Mouse (Mus musculus) urinary bladder, postnatal 4 days (tissue): ENCODE results near the gene 4930522H14Rik.

Experiments used
- DNase-seq, 2 experiments: peaks; one replicate each; pipeline ENCODE4 v3.0.0; 2021 to 2022; ENCODE audit warnings: low spot score in 2 of 2

The 4930522H14Rik gene

DNA sequence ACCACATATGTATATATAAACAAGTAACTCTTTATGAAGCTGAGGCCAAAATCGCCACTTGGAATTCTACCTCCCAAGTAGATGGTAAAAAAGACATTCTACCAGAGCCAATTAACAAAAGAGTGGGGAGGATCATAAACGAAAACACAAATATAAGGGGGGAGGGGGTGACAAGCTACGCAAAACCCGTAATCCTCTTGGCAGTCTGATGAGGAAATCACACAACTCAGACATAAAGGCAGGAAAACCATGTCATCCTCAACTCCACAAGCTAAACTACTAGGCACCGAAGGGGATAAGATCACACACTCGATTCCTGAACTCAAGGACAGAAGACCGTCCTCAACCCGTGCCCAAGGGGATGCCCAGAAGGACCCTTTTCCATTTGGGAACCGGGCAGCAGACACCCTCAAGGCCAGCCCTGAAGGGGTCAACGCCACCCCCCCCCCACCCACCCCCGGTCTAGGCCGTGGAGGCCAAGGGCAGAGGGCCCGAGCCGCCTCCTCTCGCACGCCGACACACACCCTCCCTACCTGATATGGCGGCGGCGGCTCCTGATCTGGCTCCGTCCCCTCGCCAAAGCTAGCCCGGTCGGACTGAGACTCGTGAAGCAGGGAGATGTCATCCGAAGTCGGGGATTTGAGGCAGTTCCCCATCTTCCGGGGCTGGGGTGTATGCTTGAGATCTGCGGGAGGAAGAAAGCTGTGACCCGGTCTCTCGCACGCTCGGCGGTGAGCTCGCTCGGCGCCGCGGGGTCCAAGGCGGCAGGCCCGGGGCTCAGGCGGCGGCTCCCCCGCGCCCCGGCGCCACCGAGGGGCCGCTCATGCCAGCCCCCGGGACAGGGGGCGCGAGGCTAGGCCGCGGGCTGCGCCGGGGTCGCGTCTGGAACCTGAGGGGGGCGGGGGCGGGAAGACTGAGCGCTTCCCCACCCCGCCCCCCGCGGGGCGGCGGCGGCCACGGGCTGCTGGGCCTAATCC lies 55.2 kb downstream of the 4930522H14Rik start:
- peak; percentile 34 to 63 for DNase-seq

DNA sequence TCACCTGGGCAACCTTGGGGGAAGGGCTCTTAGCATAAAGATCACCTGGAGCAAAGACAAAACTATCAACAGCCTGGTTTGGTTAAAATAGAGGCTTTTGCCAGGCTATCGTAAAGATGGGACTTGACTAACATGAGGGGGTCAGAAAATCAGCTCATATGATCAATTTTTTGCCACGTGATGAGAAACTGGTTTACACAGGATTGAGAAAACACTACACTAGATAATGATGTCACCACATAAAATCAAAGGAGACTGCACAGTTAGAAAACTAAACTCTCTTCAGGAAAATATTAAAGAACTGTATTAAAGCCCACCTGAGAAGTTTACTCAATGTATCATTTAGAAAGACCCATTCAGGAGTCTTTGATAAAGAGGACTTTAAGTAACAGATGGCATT lies 56.0 kb downstream of the 4930522H14Rik start:
- DNase-seq, result no peak

GRCm38 (mm10) chr4:109472566-109472965 lies 58.5 kb downstream of the 4930522H14Rik start:
- no peak for DNase-seq

- no peak for DNase-seq
These were observed 59.5 kb downstream of the 4930522H14Rik start for GRCm38 (mm10) chr4:109471606-109472005.

DNA sequence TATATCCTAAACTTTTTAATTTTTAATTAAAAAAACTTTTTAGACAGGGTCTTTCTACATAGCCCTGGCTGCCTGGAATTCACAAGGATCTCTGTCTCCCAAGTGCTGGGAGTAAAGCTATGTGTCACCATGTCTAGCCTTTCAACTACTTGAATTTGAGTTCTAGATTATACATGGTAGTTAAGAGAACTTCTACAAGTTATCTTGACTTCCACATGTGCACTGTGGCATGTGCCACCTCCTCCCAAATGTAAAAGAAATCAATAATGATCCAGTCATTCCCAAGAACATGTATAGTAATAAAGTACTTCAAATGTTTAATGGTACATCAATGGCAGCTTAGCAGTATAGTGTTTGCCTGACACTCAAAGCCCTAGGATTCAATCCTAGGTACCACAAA lies 63.4 kb downstream of the 4930522H14Rik start:
- DNase-seq, result no peak

- no peak for DNase-seq
These were observed 67.2 kb downstream of the 4930522H14Rik start for GRCm38 (mm10) chr4:109463892-109464291.

DNA sequence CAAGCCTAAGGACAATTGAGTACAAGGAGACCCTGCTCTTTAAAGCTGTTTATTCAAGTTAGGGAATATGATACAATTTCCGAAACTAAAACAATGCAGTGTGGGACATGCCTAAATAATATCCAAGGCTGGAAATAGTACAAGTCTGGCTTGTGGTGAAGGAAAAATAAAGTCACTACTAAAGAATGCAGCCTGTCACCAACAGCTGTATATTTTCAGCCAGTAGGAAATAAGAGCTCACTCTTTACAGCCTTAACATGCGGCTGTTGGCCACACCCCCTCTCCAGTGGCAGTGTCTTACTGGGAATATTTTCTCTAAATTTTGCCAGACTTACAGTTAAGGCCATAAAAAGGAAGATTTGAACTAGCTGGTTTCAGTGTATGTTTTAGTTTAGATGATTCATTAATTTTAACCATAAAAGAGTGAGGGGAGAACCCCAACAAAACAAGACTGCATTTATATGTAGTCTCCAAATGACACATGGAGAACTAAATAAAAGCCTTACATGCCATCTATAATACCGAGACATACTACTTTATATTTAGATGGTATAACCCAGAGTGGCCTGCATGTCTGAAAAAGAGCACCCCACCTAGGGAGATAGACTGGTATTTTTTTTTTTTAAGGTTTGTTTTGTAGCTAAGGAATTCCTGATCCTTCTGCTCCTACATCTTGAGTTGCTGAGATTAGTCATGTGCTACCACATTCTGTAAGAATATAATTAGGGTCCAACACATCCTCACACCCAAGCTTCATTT lies 70.5 kb downstream of the 4930522H14Rik start:
- no peak for DNase-seq

DNA sequence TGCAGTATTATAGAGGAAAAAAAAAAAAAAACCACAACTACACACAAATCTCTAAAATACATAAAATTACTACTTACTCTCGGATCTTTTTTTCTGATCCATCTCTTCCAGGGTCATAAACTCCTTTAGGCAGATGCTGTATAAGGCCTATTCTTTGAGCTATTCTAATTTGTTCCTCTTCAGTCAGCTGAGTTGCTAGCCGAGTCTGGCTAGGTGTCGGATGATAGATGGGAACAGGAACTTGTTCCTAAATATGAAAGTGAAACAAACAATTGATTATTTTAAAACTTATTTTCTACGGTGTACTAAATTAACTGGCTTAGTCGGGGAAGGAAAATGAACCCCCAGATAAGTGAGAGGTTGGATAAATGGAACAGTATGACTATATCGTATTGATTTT lies 74.3 kb downstream of the 4930522H14Rik start:
- DNase-seq, result no peak
